ENCODE assay signal across 12 mouse cellular contexts in the genomic region with DNA sequence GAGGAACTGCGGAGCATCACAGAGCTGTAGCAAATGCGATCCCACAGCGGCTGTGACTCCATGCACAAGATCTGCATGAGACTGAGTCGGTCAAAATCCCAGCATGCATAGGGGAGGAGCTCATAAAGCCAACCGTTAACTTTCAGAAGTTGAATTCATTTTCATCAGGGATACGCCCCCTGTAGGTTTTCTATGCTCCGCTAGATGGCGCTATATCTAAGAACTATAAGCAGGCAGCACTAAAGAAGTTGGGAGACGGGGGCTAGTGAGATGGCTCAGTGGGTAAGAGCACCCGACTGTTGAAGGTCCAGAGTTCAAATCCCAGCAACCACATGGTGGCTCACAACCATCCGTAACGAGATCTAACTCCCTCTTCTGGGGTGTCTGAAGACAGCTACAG. TPM values are rescaled to one million over a fixed set of nuclear protein-coding genes. Genes with fewer than 3 reads are reported as not detected.
DNase-seq lines count a peak whose midpoint lies in the region; ATAC-seq lines count a peak whose summit lies in the region.
"Had no signal": no experiment of that assay in that cellular context is flagged by ENCODE, and none has a peak within 500 bp of the region (broad histone marks: within the 10 kb centered on the region; RNA-seq: fewer than 3 reads in every experiment).

No protein-coding gene starts in this region.

- no peak overlapping the region for H3K4me2 ChIP-seq in hindbrain, embryonic 16.5 days (ENCODE audit: low read length)
- H3K4me2 ChIP-seq: heart, embryonic 15.5 days; limb, embryonic 15.5 days had no signal

- no peaks in the 10 kb centered on the region for H3K9me3 ChIP-seq in embryonic facial prominence, embryonic 10.5 days
- no peaks in the 10 kb centered on the region for H3K9me3 ChIP-seq in hindbrain, embryonic 16.5 days (ENCODE audit: control insufficient read depth, low read length)
- H3K9me3 ChIP-seq: heart, embryonic 15.5 days; limb, embryonic 15.5 days had no signal

- H3K36me3 ChIP-seq in embryonic facial prominence, embryonic 10.5 days (replicated peaks) = no peaks in the 10 kb centered on the region
- no peaks in the 10 kb centered on the region for H3K36me3 ChIP-seq in hindbrain, embryonic 16.5 days (ENCODE audit: control insufficient read depth, insufficient read depth, low read length)
- H3K36me3 ChIP-seq: heart, embryonic 15.5 days; limb, embryonic 15.5 days had no signal

- intact Hi-C loops in heart, postnatal 25 days (cut with DNase I) = no loop called here

- no peaks in the 10 kb centered on the region for H3K4me1 ChIP-seq in embryonic facial prominence, embryonic 10.5 days
- H3K4me1 ChIP-seq in hindbrain, embryonic 16.5 days (ENCODE audit: control insufficient read depth, insufficient read depth, low read depth, low read length) = peaks cover 3% of the 10 kb centered on the region; the same call in 1 of the 2 replicates
- H3K4me1 ChIP-seq: heart, embryonic 15.5 days; limb, embryonic 15.5 days had no signal

- WGBS in embryonic facial prominence, embryonic 10.5 days = 68% methylated on average over 12 of the region's 12 CpGs
- 71% methylated on average over 12 of the region's 12 CpGs for WGBS in hindbrain, embryonic 16.5 days

- peak; percentile 54 for ATAC-seq in inflammation-experienced regulatory T-cells, adult 6 months
- no peak for ATAC-seq in hindbrain, embryonic 16.5 days

- H3K27me3 ChIP-seq in embryonic facial prominence, embryonic 10.5 days (replicated peaks; ENCODE audit: low read depth, poor library complexity, severe bottlenecking) = no peaks in the 10 kb centered on the region
- H3K27me3 ChIP-seq in hindbrain, embryonic 16.5 days (replicated peaks; ENCODE audit: control insufficient read depth, insufficient read depth, low read length) = no peaks in the 10 kb centered on the region
- H3K27me3 ChIP-seq: heart, embryonic 15.5 days; limb, embryonic 15.5 days had no signal

- DNase-seq in heart, postnatal 4 days = peak; percentile 23
- no peak for DNase-seq in heart, postnatal 25 days (ENCODE audit: low spot score)
- DNase-seq in 416B (ENCODE audit: low read depth) (peak; percentile 78), ES-CJ7 (ENCODE audit: low read depth, low spot score) (peak; percentile 73)
- no peak for DNase-seq in embryonic facial prominence, embryonic 10.5 days (ENCODE audit: low spot score)
- DNase-seq in frontal cortex, adult 2 months (ENCODE audit: extremely low spot score in 1 of 2, low spot score in 1 of 2) = no peak
- DNase-seq: cerebellum, adult 11 months; right cerebral cortex, adult 18-20 months had no signal

- H3K4me3 ChIP-seq in embryonic facial prominence, embryonic 10.5 days = no peak overlapping the region
- H3K4me3 ChIP-seq in hindbrain, embryonic 16.5 days (ENCODE audit: low read length) = no peak overlapping the region
- H3K4me3 ChIP-seq: heart, embryonic 15.5 days; limb, embryonic 15.5 days had no signal

- H3K9ac ChIP-seq in hindbrain, embryonic 16.5 days (ENCODE audit: low read depth, low read length) = no peak overlapping the region
- H3K9ac ChIP-seq: heart, embryonic 15.5 days; limb, embryonic 15.5 days had no signal

- H3K27ac ChIP-seq in embryonic facial prominence, embryonic 10.5 days (replicated peaks) = no peak overlapping the region
- H3K27ac ChIP-seq in hindbrain, embryonic 16.5 days (ENCODE audit: low read depth, low read length) = no peak overlapping the region
- H3K27ac ChIP-seq: heart, embryonic 15.5 days; limb, embryonic 15.5 days had no signal

RNA-seq across cellular contexts. Expression of a gene that starts 16.3 kb away (rescaled TPM):
- under 1 TPM; 0.20 to 0.41 TPM for total RNA-seq in heart, postnatal 4 days (2021)
- total RNA-seq in heart, postnatal 25 days (2021) = under 1 TPM; 0.31 to 0.34 TPM
- 100 to 1,000 TPM in 2 of 3 experiments, 10 to 100 TPM in 1; 59.2 to 108 (median 100) TPM for polyA plus RNA-seq in inflammation-experienced regulatory T-cells, adult 6 months (2017; shearing (Covaris generic))
- 0.10 and 0.16 TPM in 2 replicates for polyA plus RNA-seq in embryonic facial prominence, embryonic 10.5 days (2016; fragmentation: Nextera tagmentation; extraction: Ambion mirVana)
- polyA plus RNA-seq in frontal cortex, adult 2 months (2012; rRNA removed) = 42.3 and 45.9 TPM in 2 replicates
- polyA plus RNA-seq in hindbrain, embryonic 16.5 days (2015; fragmentation: Nextera tagmentation; extraction: Ambion mirVana) = 2.0 and 2.9 TPM in 2 replicates

Comparison
In these comparisons a context has a peak if more than half of its experiments do, and no peak if none do; other contexts are left out.
1. DNase-seq: peak in heart, postnatal 4 days (single experiment), 416B (single experiment) and ES-CJ7 (single experiment); none in heart, postnatal 25 days (single experiment), embryonic facial prominence, embryonic 10.5 days (single experiment) and frontal cortex, adult 2 months (0 of 2).
2. RNA of a gene that starts 16.3 kb away (polyA plus RNA-seq): 59.2 to 108 TPM in inflammation-experienced regulatory T-cells, adult 6 months and 42.3 to 45.9 TPM in frontal cortex, adult 2 months; 2.0 to 2.9 TPM in hindbrain, embryonic 16.5 days and 0.10 to 0.16 TPM in embryonic facial prominence, embryonic 10.5 days; every median in the first group is over 10 times any median in the second.